Mouse (Mus musculus) midbrain, embryonic 14.5 days (tissue): ENCODE measurements at regions not wholly inside any gene's neighbourhood (a gene's known extent, or its start where the extent isn't known, plus 50 kb on each side); places are given as distances from the start of the nearest gene placed in this dataset.
A peak's percentile ranks its signal among the peaks of the same experiment; 100 is the strongest.

Source experiments
- ATAC-seq: fragments of 200-750 bp; cut with Nextera tagmentation; 2 replicates; pipeline ENCODE4 v1.8.0; 2017; ENCODE audit warnings: moderate number of reproducible peaks, moderate library complexity; ENCODE audit not compliant: low FRiP score, low TSS enrichment
- DNase-seq: peaks from one replicate; pipeline ENCODE4 v3.0.0-alpha.2; 2015
- H3K27ac ChIP-seq: fragments of 300-500 bp; sonication (generic); replicated peaks from 2 replicates; pipeline ENCODE4 v1.5.1; 2014; ENCODE audit warnings: mild to moderate bottlenecking, low read depth, low read length, moderate library complexity
- H3K27me3 ChIP-seq: fragments of 300-500 bp; sonication (generic); 2 replicates; pipeline ENCODE4 v1.6.1; 2014; ENCODE audit warnings: low read length, control low read depth, mixed read lengths; ENCODE audit not compliant: control insufficient read depth, insufficient read depth
- H3K36me3 ChIP-seq: fragments of 300-500 bp; sonication (generic); 2 replicates; pipeline ENCODE4 v1.6.1; 2014; ENCODE audit warnings: low read length, control low read depth; ENCODE audit not compliant: control insufficient read depth, insufficient read depth
- H3K4me1 ChIP-seq: fragments of 300-500 bp; sonication (generic); 2 replicates; pipeline ENCODE4 v1.6.1; 2014; ENCODE audit warnings: mild to moderate bottlenecking, antibody characterized with exemption, low read length, control low read depth; ENCODE audit not compliant: control insufficient read depth, insufficient read depth
- H3K4me2 ChIP-seq: fragments of 300-500 bp; sonication (generic); 2 replicates; pipeline ENCODE4 v1.6.1; 2014; ENCODE audit warnings: mild to moderate bottlenecking, low read length, moderate library complexity
- H3K4me3 ChIP-seq: fragments of 300-500 bp; sonication (generic); replicated peaks from 2 replicates; pipeline ENCODE4 v1.5.1; 2014; ENCODE audit warnings: low read depth, low read length
- H3K9ac ChIP-seq: fragments of 300-500 bp; sonication (generic); replicated peaks from 2 replicates; pipeline ENCODE4 v1.6.1; 2014; ENCODE audit warnings: mild to moderate bottlenecking, low read length, moderate library complexity
- H3K9me3 ChIP-seq: fragments of 300-500 bp; sonication (generic); 2 replicates; pipeline ENCODE4 v1.6.1; 2016; ENCODE audit warnings: low read length, control low read depth, mixed read lengths; ENCODE audit not compliant: control insufficient read depth
- WGBS: fragments of 180-500 bp; shearing (Covaris S2); extraction: QIAGEN DNeasy Blood & Tissue Kit; methylation state at CpG from one replicate; pipeline ENCODE4 v1.1.7; 2014; 5-methylcytosine and 5-hydroxymethylcytosine counted together

- no peak for ATAC-seq
- Histone ChIP-seq H3K4me2 (peak overlapping the region; percentile 63), H3K36me3 (no peaks in the 10 kb centered on the region), H3K9ac (peak overlapping the region; percentile 44), H3K27ac (peak overlapping the region; percentile 95), H3K4me1 (peaks cover 8% of the 10 kb centered on the region), H3K4me3 (peak overlapping the region; percentile 15), H3K9me3 (no peaks in the 10 kb centered on the region), H3K27me3 (no peaks in the 10 kb centered on the region)
- DNase-seq = peak; percentile 73
- WGBS = under 1% methylated on average over 5 of the region's 5 CpGs
Observed at GRCm38 (mm10) chrX:13344701-13345100, 63.9 kb downstream of the Ddx3x start.

GRCm38 (mm10) chrX:13345126-13345525 is 64.4 kb downstream of the Ddx3x start:
- Histone ChIP-seq H3K4me2 (peak overlapping the region; percentile 63), H3K4me3 (peak overlapping the region; percentile 15), H3K27ac (peak overlapping the region; percentile 95), H3K4me1 (peaks cover 8% of the 10 kb centered on the region), H3K9me3 (no peaks in the 10 kb centered on the region), H3K27me3 (no peaks in the 10 kb centered on the region), H3K9ac (peak overlapping the region; percentile 44), H3K36me3 (no peaks in the 10 kb centered on the region)
- ATAC-seq (no peak), DNase-seq (peak; percentile 42)
- 16% methylated on average over 5 of the region's 5 CpGs for WGBS

GRCm38 (mm10) chrX:13346011-13346631 is 65.4 kb downstream of the Ddx3x start:
- DNase-seq = peak; percentile 63
- Histone ChIP-seq H3K27me3 (no peaks in the 10 kb centered on the region), H3K4me2 (peak overlapping the region; percentile 63), H3K36me3 (no peaks in the 10 kb centered on the region), H3K4me3 (peak overlapping the region; percentile 36), H3K9me3 (no peaks in the 10 kb centered on the region), H3K27ac (peak overlapping the region; percentile 95), H3K9ac (peak overlapping the region; percentile 50; the same call in 1 of the 2 replicates), H3K4me1 (peaks cover 8% of the 10 kb centered on the region)
- WGBS = 8% methylated on average over 21 of the region's 21 CpGs
- peak; percentile 44; the same call in 1 of the 2 replicates for ATAC-seq

- no peak for ATAC-seq
- Histone ChIP-seq H3K27me3 (no peaks in the 10 kb centered on the region), H3K36me3 (no peaks in the 10 kb centered on the region), H3K9ac (peak overlapping the region; percentile 50; the same call in 1 of the 2 replicates), H3K4me1 (peaks cover 8% of the 10 kb centered on the region), H3K4me3 (peak overlapping the region; percentile 36), H3K27ac (peak overlapping the region; percentile 95), H3K9me3 (no peaks in the 10 kb centered on the region), H3K4me2 (peak overlapping the region; percentile 63)
- no peak for DNase-seq
- 7% methylated on average over 5 of the region's 5 CpGs for WGBS
Observed at GRCm38 (mm10) chrX:13346696-13347026, 65.9 kb downstream of the Ddx3x start.

DNA sequence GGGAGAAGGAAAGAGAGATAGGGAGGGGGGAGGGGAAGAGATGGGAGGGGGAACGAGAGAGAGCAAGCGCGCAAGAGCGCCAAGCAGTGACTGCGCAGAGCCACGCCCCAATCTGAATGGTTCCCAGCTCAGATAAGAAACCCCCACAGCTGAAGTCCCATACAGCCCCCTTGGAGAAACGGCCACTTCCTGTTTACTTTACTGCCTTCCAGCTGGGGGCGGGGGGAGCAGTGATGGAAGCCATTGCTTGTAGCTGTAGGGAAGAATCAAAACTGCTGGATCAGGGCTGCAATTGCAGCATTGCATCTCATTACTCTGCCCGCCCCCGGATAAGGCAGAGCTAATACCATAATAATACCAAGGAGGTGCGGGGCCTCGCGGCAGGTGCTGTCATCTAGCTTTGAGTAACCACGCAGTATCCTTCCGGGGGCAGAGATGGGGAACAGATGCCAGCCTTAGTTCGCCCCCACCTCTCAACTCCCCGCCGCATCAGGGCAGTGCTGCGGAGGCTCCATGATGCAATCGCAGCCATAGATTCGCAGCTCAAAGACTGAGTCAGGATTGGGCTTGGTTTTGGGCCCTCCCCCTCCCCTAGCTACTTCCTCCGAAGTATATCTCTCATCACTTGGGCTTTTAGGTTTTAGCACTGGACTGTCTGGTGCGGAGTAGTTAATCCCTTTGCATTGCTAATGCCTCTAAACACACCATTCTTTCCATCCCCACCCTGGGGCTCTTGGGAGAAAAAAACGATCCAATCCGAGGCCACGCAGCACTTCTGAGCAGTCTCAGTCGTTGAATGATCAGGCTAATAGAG is 66.5 kb downstream of the Ddx3x start:
- peak; percentile 91 for DNase-seq
- WGBS = 6% methylated on average over 27 of the region's 27 CpGs
- Histone ChIP-seq H3K4me2 (peak overlapping the region; percentile 63), H3K36me3 (no peaks in the 10 kb centered on the region), H3K4me1 (peaks cover 8% of the 10 kb centered on the region), H3K27ac (peak overlapping the region; percentile 95), H3K27me3 (no peaks in the 10 kb centered on the region), H3K4me3 (peak overlapping the region; percentile 36), H3K9me3 (no peaks in the 10 kb centered on the region), H3K9ac (peak overlapping the region; percentile 50; the same call in 1 of the 2 replicates)
- ATAC-seq = peak; percentile 90

DNA sequence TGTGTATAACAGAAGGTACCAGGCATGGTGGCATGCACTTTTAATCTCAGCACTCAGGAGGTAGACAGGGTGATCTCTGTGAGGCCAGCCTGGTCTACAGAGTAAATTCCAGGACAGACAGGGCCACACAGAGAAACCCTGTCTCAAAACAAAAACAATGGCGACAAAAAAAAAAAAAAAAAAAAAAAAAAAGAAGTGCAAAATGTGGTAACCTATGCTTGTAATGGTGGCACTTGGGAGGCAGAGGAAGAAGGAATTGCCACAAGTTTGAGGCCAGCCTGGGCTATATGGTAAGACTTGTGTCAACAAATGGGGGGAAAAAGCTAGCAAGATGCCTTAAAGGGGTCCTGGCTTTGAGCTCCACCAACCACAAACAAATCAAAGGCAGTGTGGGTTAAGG is 67.6 kb downstream of the Ddx3x start:
- ATAC-seq = no peak
- H3K27ac ChIP-seq = no peak overlapping the region

GRCm38 (mm10) chrX:13350461-13350860 is 69.7 kb downstream of the Ddx3x start:
- Histone ChIP-seq H3K36me3 (no peaks in the 10 kb centered on the region), H3K9ac (no peak overlapping the region), H3K27me3 (no peaks in the 10 kb centered on the region), H3K4me1 (no peaks in the 10 kb centered on the region), H3K27ac (no peak overlapping the region), H3K4me2 (no peak overlapping the region), H3K9me3 (no peaks in the 10 kb centered on the region), H3K4me3 (no peak overlapping the region)
- 84% methylated on average over 3 of the region's 3 CpGs for WGBS
- ATAC-seq = no peak
- DNase-seq = no peak

More for the DNA sequence above, 67.6 kb downstream of the Ddx3x start:
- no peaks in the 10 kb centered on the region for H3K9me3 ChIP-seq
- H3K4me2 ChIP-seq = no peak overlapping the region
- no peak overlapping the region for H3K9ac ChIP-seq
- WGBS = 89% methylated on average over 1 of the region's 1 CpGs
- no peaks in the 10 kb centered on the region for H3K27me3 ChIP-seq
- no peak for DNase-seq
- peaks cover 8% of the 10 kb centered on the region for H3K4me1 ChIP-seq
- no peaks in the 10 kb centered on the region for H3K36me3 ChIP-seq
- no peak overlapping the region for H3K4me3 ChIP-seq

- 84% methylated on average over 5 of the region's 5 CpGs for WGBS
- H3K36me3 ChIP-seq = no peaks in the 10 kb centered on the region
- H3K9me3 ChIP-seq = no peaks in the 10 kb centered on the region
- H3K27ac ChIP-seq = no peak overlapping the region
- no peaks in the 10 kb centered on the region for H3K27me3 ChIP-seq
- no peak overlapping the region for H3K9ac ChIP-seq
- H3K4me1 ChIP-seq = no peaks in the 10 kb centered on the region
- DNase-seq (no peak), ATAC-seq (no peak)
- H3K4me3 ChIP-seq = no peak overlapping the region
- H3K4me2 ChIP-seq = no peak overlapping the region
Observed at GRCm38 (mm10) chrX:13357149-13357783, 76.5 kb downstream of the Ddx3x start.
